Mouse (Mus musculus) MEL (cell line): Measurements from ENCODE around the gene Nek4. TPM values are rescaled to one million over a fixed set of nuclear protein-coding genes. Genes with fewer than 3 reads are reported as not detected.

Experiments used
- BHLHE40 ChIP-seq: IDR thresholded peaks from 2 replicates; pipeline ENCODE4 v1.6.1; 2012; ENCODE audit warnings: low read depth, mild to moderate bottlenecking, inconsistent platforms, low read length, improper control_type of control experiment, borderline replicate concordance
- GATA1 ChIP-seq: IDR thresholded peaks from 2 replicates; pipeline ENCODE4 v1.6.1; 2011; ENCODE audit warnings: low read depth, low read length, improper control_type of control experiment
- JUND ChIP-seq: IDR thresholded peaks from 2 replicates; pipeline ENCODE4 v1.6.1; 2011; ENCODE audit warnings: low read depth, mild to moderate bottlenecking, improper control_type of control experiment, low read length
- KAT2A ChIP-seq: conservative IDR thresholded peaks from 2 replicates; pipeline ENCODE4 v1.6.1; 2012; ENCODE audit warnings: low read depth, low read length, improper control_type of control experiment, inconsistent platforms
- MXI1 ChIP-seq: IDR thresholded peaks from 2 replicates; pipeline ENCODE4 v1.6.1; 2011; ENCODE audit warnings: mild to moderate bottlenecking, low read depth, low read length, improper control_type of control experiment
- MYC ChIP-seq: IDR thresholded peaks from 2 replicates; pipeline ENCODE4 v1.6.1; 2011; ENCODE audit warnings: low read depth, mild to moderate bottlenecking, low read length, improper control_type of control experiment, moderate library complexity
- POLR2AphosphoS5 ChIP-seq: IDR thresholded peaks from 2 replicates; pipeline ENCODE4 v1.6.1; 2012; ENCODE audit warnings: low read depth, borderline replicate concordance, mild to moderate bottlenecking, inconsistent platforms, low read length, moderate library complexity, mixed read lengths
- SIN3A ChIP-seq: IDR thresholded peaks from 2 replicates; pipeline ENCODE4 v1.6.1; 2012; ENCODE audit warnings: low read length, improper control_type of control experiment, inconsistent platforms
- TCF12 ChIP-seq: IDR thresholded peaks from 2 replicates; pipeline ENCODE4 v1.6.1; 2014; ENCODE audit warnings: low read depth, mild to moderate bottlenecking, inconsistent platforms, low read length, improper control_type of control experiment, moderate library complexity
- UBTF ChIP-seq: IDR thresholded peaks from 2 replicates; pipeline ENCODE4 v1.6.1; 2012; ENCODE audit warnings: low read depth, mild to moderate bottlenecking, inconsistent platforms, low read length, improper control_type of control experiment, moderate library complexity, borderline replicate concordance; ENCODE audit not compliant: insufficient read depth
- USF2 ChIP-seq, 2 experiments: IDR thresholded peaks; 2 replicates each; pipeline ENCODE4 v1.6.1; 2011 to 2012; ENCODE audit warnings: improper control_type of control experiment in 2 of 2, low read length in 2 of 2, borderline replicate concordance in 1 of 2, inconsistent platforms in 1 of 2, low read depth in 1 of 2, mild to moderate bottlenecking in 1 of 2; ENCODE audit not compliant: insufficient read depth in 1 of 2
- ZC3H11A ChIP-seq: IDR thresholded peaks from 2 replicates; pipeline ENCODE4 v1.6.1; 2012; ENCODE audit warnings: low read depth, mild to moderate bottlenecking, inconsistent platforms, low read length, improper control_type of control experiment
- ZNF384 ChIP-seq: IDR thresholded peaks from 2 replicates; pipeline ENCODE4 v1.6.1; 2012; ENCODE audit warnings: low read depth, mild to moderate bottlenecking, inconsistent platforms, low read length, improper control_type of control experiment
- polyA plus RNA-seq, 2 experiments: library from polyadenylated mRNA; stranded (reverse) in 1 of 2; unstranded in 1 of 2; fragments of >175 nt in 1 of 2; fragments of >200 nt in 1 of 2; gene quantifications; 2 replicates each; pipeline versions ENCODE4 v1.2.1 to v1.2.4; 2012; ENCODE audit warnings: low replicate concordance in 2 of 2, low read depth in 1 of 2; ENCODE audit not compliant: insufficient read length in 2 of 2, insufficient read depth in 1 of 2, missing spikeins in 1 of 2
- total RNA-seq: library from RNA; depleted of rRNA; stranded (reverse); fragments of 300-350 nt; gene quantifications from 2 replicates; pipeline ENCODE4 v1.2.3, GENCODE M21; 2012; rRNA removed

Nek4 gene
- total and polyA plus RNA-seq, 3 experiments = 16.6 to 19.3 TPM; not detected in 1

DNA sequence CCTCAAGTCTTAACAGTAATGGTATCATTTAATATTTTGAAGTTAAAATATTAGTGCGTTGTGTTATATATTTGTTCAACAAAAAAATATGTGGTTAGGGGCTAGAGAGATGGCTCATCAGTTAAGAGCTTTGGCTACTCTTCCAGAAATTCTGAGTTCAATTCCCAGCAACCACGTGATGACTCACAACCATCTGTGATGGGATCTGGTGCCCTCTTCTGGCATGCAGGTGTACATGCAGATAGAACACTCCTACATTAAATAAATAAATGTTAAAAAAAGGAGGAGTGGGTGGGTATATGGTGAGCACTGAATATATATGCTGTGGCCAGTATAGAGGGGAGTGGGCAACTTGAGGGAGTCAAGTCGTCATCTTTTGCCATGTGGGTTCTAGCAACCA is 74.6 kb downstream of the Nek4 start (continued):
- no peak for TF ChIP-seq BHLHE40
- TF ChIP-seq GATA1 = 0 out of 2 replicates have a peak, but pooled peaks have one; percentile 18
- no peak for TF ChIP-seq KAT2A
- no peak for TF ChIP-seq ZNF384
- TF ChIP-seq USF2 (IDR thresholded peaks at IDR 0.05; ENCODE audit: borderline replicate concordance in 1 of 2, insufficient read depth in 1 of 2, low read depth in 1 of 2, low read length in 2 of 2) = no peak; a peak in 1 of 4 replicates
- no peak for TF ChIP-seq POLR2AphosphoS5
- TF ChIP-seq ZC3H11A = no peak
- TF ChIP-seq UBTF = no peak
- no peak for TF ChIP-seq MXI1
- no peak for TF ChIP-seq SIN3A
- no peak for TF ChIP-seq TCF12
- TF ChIP-seq MYC = peak; percentile 77
- peak; percentile 45; the same call in 1 of the 2 replicates for TF ChIP-seq JUND

Other genes with a start within 250 kb of the Nek4 start
- 9.4 and 12.4 TPM in 2 replicates for gene Sfmbt1, start 236.5 kb upstream of the Nek4 start, total RNA-seq
- 10 to 100 TPM; 13.7 to 33.0 TPM for gene Sfmbt1, start 236.5 kb upstream of the Nek4 start, polyA plus RNA-seq
- gene Tmem110, start 125.8 kb upstream of the Nek4 start, total RNA-seq = 9.3 and 11.6 TPM in 2 replicates
- gene Tmem110, start 125.8 kb upstream of the Nek4 start, polyA plus RNA-seq = 10 to 100 TPM in 1 of 2 experiments, not detected in 1; 21.0 TPM
- gene Mustn1, start 72.2 kb upstream of the Nek4 start, total RNA-seq = 0.08 and 0.16 TPM in 2 replicates
- under 1 TPM in 1 of 2 experiments, not detected in 1; 0.22 TPM for gene Mustn1, start 72.2 kb upstream of the Nek4 start, polyA plus RNA-seq
- not detected in 2 replicates for gene Itih4, start 64.9 kb upstream of the Nek4 start, total RNA-seq
- gene Itih4, start 64.9 kb upstream of the Nek4 start, polyA plus RNA-seq = not detected
- gene Itih3, start 27.6 kb upstream of the Nek4 start, total RNA-seq = not detected in 2 replicates
- gene Itih3, start 27.6 kb upstream of the Nek4 start, polyA plus RNA-seq = not detected
- not detected in 2 replicates for gene Itih1, start 8.1 kb upstream of the Nek4 start, total RNA-seq
- gene Itih1, start 8.1 kb upstream of the Nek4 start, polyA plus RNA-seq = under 1 TPM in 1 of 2 experiments, not detected in 1; 0.03 TPM
- 14.7 and 15.6 TPM in 2 replicates for gene Glt8d1, start 50.0 kb downstream of the Nek4 start, total RNA-seq
- 10 to 100 TPM in 1 of 2 experiments, not detected in 1; 19.2 TPM for gene Glt8d1, start 50.0 kb downstream of the Nek4 start, polyA plus RNA-seq
- 165 and 208 TPM in 2 replicates for gene Spcs1, start 50.3 kb downstream of the Nek4 start, total RNA-seq
- gene Spcs1, start 50.3 kb downstream of the Nek4 start, polyA plus RNA-seq = 100 to 1,000 TPM; 188 to 419 TPM
- gene Pbrm1, start 67.8 kb downstream of the Nek4 start, total RNA-seq = 28.7 and 31.1 TPM in 2 replicates
- 10 to 100 TPM; 32.4 to 62.0 TPM for gene Pbrm1, start 67.8 kb downstream of the Nek4 start, polyA plus RNA-seq
- gene Gnl3, start 67.8 kb downstream of the Nek4 start, total RNA-seq = 217 and 257 TPM in 2 replicates
- gene Gnl3, start 67.8 kb downstream of the Nek4 start, polyA plus RNA-seq = 100 to 1,000 TPM; 151 to 332 TPM
- gene Smim4, start 177.6 kb downstream of the Nek4 start, total RNA-seq = 78.8 and 122 TPM in 2 replicates
- 10 to 100 TPM in 1 of 2 experiments, not detected in 1; 87.8 TPM for gene Smim4, start 177.6 kb downstream of the Nek4 start, polyA plus RNA-seq
- 168 and 172 TPM in 2 replicates for gene Nt5dc2, start 179.7 kb downstream of the Nek4 start, total RNA-seq
- 100 to 1,000 TPM; 291 to 349 TPM for gene Nt5dc2, start 179.7 kb downstream of the Nek4 start, polyA plus RNA-seq
- gene Stab1, start 217.3 kb downstream of the Nek4 start, total RNA-seq = 0.15 TPM in 1 of 2 replicates, not detected in the other
- gene Stab1, start 217.3 kb downstream of the Nek4 start, polyA plus RNA-seq = under 1 TPM in 1 of 2 experiments, not detected in 1; 0.40 TPM